Mouse (Mus musculus) embryo, embryonic 9.5 days (tissue): ENCODE measurements at regions not wholly inside any gene's neighbourhood (a gene's known extent, or its start where the extent isn't known, plus 50 kb on each side); places are given as distances from the start of the nearest gene placed in this dataset.

Source experiments
- DNase-seq: peaks from one replicate; pipeline ENCODE4 v3.0.0-alpha.2; 2017; ENCODE audit errors: extremely low spot score

GRCm38 (mm10) chr3:134605356-134605771 is 223.4 kb upstream of the Tacr3 start:
- DNase-seq, result no peak

- no peak for DNase-seq
These were observed 218.6 kb upstream of the Tacr3 start for GRCm38 (mm10) chr3:134610244-134610643.

- DNase-seq, result no peak
These were observed 217.1 kb upstream of the Tacr3 start for GRCm38 (mm10) chr3:134611516-134612297.

GRCm38 (mm10) chr3:134612298-134612616 is 216.6 kb upstream of the Tacr3 start:
- DNase-seq, result no peak

GRCm38 (mm10) chr3:134629166-134630134 is 199.4 kb upstream of the Tacr3 start:
- DNase-seq, result peak; percentile 57

GRCm38 (mm10) chr3:134630135-134630516 is 198.7 kb upstream of the Tacr3 start:
- no peak for DNase-seq

- peak; percentile 3 for DNase-seq
These were observed 179.9 kb upstream of the Tacr3 start for GRCm38 (mm10) chr3:134648727-134649445.

- no peak for DNase-seq
These were observed 174.8 kb upstream of the Tacr3 start for GRCm38 (mm10) chr3:134654051-134654450.

GRCm38 (mm10) chr3:134694893-134695292 is 133.9 kb upstream of the Tacr3 start:
- DNase-seq, result no peak

- DNase-seq, result no peak
These were observed 110.2 kb upstream of the Tacr3 start for GRCm38 (mm10) chr3:134718620-134719019.

- DNase-seq, result no peak
These were observed 93.1 kb upstream of the Tacr3 start for GRCm38 (mm10) chr3:134735684-134736083.

- DNase-seq, result no peak
These were observed 67.7 kb upstream of the Tacr3 start for GRCm38 (mm10) chr3:134761108-134761507.

GRCm38 (mm10) chr3:134763264-134763936 is 65.4 kb upstream of the Tacr3 start:
- DNase-seq, result no peak
